Mouse (Mus musculus): ENCODE measurements around the gene Procr. TPM values are rescaled to one million over a fixed set of nuclear protein-coding genes. Genes with fewer than 3 reads are reported as not detected.
"Not testable (repeated sequence)": the region's sequence is repeated elsewhere in the genome, so short reads cannot be mapped to it uniquely, and the experiment has no call there.

The Procr gene
- 71.9 and 78.0 TPM in 2 replicates for total RNA-seq (2017)

DNA sequence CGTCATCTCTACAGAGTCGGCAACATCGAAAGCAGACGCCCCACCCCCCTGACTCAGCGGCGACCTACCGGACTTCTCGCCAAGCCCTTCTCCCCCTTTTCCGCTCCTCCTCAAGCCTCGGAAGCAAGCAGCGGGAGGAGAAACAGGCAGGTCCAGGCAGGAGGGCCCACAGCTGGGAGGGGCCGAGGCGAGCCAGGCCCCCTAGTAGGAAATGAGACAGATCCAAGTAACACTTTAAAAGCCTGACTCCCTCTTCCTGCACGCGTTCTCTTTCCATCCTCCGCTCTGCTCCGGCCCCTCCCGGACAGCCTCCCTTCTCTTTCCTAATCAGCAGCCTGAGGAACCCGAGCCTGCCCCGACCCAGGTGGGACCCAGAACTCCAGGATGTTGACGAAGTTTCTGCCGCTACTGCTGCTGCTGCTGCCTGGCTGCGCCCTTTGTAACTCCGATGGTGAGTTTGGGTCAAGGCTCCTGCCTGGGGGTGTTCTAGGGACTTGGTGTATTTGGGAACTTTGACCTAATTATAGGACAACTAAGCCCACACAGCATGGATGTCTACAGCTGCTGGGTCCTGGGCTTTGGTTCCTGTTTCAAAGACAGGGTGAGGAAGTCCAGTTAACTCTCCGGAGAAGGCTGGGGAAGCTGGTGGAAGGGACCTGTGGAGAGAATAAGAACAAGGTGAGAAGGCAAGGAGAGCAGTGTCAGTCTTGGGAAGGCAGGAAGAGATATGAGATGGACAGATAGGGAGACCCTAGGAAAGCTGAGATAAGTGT lies at the start of gene Procr:
Gene Procr, plus strand, starts transcription at position 104 of the 773 bp plus-strand sequence.
- ATAC-seq (replicated peaks in 1 of 2; ENCODE audit: insufficient read depth in 1 of 2, low FRiP score in 2 of 2, low TSS enrichment in 1 of 2, low read depth in 1 of 2, poor library complexity in 2 of 2, severe bottlenecking in 2 of 2), result peak; percentile 43 to 49

GRCm38 (mm10) chr2:155701399-155701919 lies 49.5 kb upstream of the Procr start:
- ATAC-seq (replicated peaks in 1 of 2; ENCODE audit: insufficient read depth in 1 of 2, low FRiP score in 2 of 2, low TSS enrichment in 1 of 2, low read depth in 1 of 2, poor library complexity in 2 of 2, severe bottlenecking in 2 of 2), result no peak

- ATAC-seq (replicated peaks in 1 of 2; ENCODE audit: insufficient read depth in 1 of 2, low FRiP score in 2 of 2, low TSS enrichment in 1 of 2, low read depth in 1 of 2, poor library complexity in 2 of 2, severe bottlenecking in 2 of 2), result no peak
Observed at GRCm38 (mm10) chr2:155703630-155704029, 47.3 kb upstream of the Procr start.

- no peak for ATAC-seq (replicated peaks in 1 of 2; ENCODE audit: insufficient read depth in 1 of 2, low FRiP score in 2 of 2, low TSS enrichment in 1 of 2, low read depth in 1 of 2, poor library complexity in 2 of 2, severe bottlenecking in 2 of 2)
Observed at GRCm38 (mm10) chr2:155707251-155707650, 43.7 kb upstream of the Procr start.

- peak; percentile 64 to 73; a peak in 2 of 4 replicates for ATAC-seq (replicated peaks in 1 of 2; ENCODE audit: insufficient read depth in 1 of 2, low FRiP score in 2 of 2, low TSS enrichment in 1 of 2, low read depth in 1 of 2, poor library complexity in 2 of 2, severe bottlenecking in 2 of 2)
Observed at GRCm38 (mm10) chr2:155710557-155710956, 40.4 kb upstream of the Procr start.

DNA sequence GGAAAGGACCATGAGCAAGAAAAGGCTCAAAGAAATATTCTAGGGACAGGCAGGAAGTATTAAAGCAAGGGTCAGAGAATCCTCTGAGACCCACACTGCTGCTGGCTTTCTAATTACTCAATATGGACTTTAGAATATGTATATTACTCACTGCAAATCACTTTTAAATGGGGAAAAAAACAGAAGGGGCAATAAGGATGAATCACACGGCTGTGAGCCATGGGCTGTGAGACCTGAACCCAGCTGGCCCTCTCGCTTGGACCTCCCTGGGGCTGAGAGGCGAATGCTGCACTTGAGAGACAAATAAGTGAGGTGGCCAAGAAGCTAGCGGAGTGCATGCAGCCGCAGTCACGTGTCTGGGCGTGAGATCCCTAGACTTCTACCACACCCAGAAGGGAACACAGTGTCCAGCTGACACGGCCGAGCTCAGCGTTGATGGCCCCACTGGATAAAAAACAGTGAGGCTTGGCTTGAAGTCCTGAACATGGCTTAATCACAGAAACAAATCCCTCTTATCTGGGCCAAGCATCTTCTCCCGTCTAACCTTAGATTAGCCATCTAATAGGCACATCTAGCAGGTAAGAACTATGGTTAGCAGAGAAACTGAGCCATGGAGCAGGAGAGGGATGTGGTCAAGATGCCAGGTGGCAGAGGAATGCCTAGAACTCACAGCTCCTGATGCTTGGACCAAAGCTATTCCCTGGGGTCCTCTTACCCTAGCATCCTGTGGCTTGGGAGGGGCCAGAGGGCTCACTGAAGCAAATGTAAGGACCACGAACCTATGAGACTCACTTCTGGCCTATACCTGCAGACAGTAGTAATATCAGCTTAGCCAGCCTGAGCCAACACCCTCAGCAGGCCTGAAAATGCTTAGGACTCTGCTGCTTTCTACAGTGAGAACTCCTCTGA lies 33.6 kb upstream of the Procr start:
- ATAC-seq (replicated peaks in 1 of 2; ENCODE audit: insufficient read depth in 1 of 2, low FRiP score in 2 of 2, low TSS enrichment in 1 of 2, low read depth in 1 of 2, poor library complexity in 2 of 2, severe bottlenecking in 2 of 2), result no peak

GRCm38 (mm10) chr2:155720585-155720984 lies 30.3 kb upstream of the Procr start:
- no peak for ATAC-seq (replicated peaks in 1 of 2; ENCODE audit: insufficient read depth in 1 of 2, low FRiP score in 2 of 2, low TSS enrichment in 1 of 2, low read depth in 1 of 2, poor library complexity in 2 of 2, severe bottlenecking in 2 of 2)

DNA sequence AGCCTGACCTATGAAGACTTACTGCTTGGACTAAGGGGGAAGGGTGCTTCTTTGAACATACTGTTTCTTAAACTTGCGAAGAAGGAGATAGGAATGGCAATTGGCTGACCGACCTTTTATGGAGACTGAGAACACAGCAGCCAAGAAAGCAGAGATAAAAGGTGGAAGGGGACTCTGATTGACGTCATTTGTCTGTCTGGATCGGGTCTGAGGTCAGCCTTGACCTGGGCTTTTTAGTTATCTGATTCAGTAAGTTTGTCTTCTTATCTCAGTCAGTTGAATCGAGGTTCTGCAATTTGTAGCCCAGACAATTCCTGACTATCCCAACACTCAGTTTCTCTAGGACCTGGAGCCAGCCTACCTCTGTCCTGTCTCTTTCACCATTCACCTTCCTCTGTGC lies 26.9 kb upstream of the Procr start:
- no peak for ATAC-seq (replicated peaks in 1 of 2; ENCODE audit: insufficient read depth in 1 of 2, low FRiP score in 2 of 2, low TSS enrichment in 1 of 2, low read depth in 1 of 2, poor library complexity in 2 of 2, severe bottlenecking in 2 of 2)

- ATAC-seq (replicated peaks in 1 of 2; ENCODE audit: insufficient read depth in 1 of 2, low FRiP score in 2 of 2, low TSS enrichment in 1 of 2, low read depth in 1 of 2, poor library complexity in 2 of 2, severe bottlenecking in 2 of 2), result peak; percentile 12 to 54; a peak in 3 of 4 replicates
Observed at GRCm38 (mm10) chr2:155724526-155724925, 26.4 kb upstream of the Procr start.

- no peak for ATAC-seq (replicated peaks in 1 of 2; ENCODE audit: insufficient read depth in 1 of 2, low FRiP score in 2 of 2, low TSS enrichment in 1 of 2, low read depth in 1 of 2, poor library complexity in 2 of 2, severe bottlenecking in 2 of 2)
Observed at GRCm38 (mm10) chr2:155726302-155726701, 24.6 kb upstream of the Procr start.

DNA sequence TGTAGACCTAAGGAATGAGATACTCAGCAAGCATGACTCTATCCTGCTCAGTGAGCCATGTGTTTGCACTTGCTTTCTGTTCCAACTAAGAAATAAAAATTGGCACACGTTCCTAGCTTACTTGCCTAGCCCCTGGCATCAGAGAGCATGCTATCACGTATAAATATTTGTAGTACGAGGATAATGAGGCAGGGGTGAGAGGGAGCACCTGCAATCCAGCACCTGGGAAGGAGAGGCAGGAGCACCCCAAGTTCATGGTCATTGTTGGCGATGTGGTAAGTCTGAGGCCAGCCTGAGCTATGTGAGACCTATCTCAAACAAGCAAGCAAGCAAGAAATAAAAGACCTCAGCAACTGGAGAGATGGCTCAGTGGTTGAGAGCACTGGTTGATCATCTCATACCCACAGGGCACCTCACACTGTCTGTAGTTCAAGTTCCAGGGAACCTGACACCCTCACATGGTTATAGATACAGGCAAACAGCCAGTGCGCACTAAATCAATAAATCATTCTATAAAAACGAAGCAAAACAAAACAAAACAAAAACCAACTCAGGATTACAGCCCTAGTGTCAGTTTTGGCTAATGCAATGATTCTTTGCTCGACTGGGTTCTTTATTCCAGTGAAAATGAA lies 23.0 kb upstream of the Procr start:
- ATAC-seq (replicated peaks in 1 of 2; ENCODE audit: insufficient read depth in 1 of 2, low FRiP score in 2 of 2, low TSS enrichment in 1 of 2, low read depth in 1 of 2, poor library complexity in 2 of 2, severe bottlenecking in 2 of 2), result no peak

DNA sequence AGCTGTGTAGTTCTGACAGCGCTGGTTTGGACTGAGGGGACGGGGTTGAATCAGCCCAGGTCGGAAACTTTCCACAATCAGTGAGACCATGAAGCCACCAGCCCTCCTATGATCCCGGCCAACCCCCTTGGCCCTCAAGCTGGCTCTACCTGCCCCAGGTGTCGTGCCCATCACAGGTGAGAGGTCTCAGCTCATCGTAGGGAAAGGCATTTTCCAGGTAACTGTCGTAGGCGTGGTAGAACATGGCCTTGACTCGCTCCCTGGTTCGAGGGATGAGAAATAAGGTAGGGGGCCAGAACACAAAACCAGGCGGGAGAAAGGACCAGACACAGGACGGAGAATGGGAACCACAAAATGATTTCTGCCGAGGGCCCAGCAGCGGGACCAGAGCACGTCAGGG lies 22.2 kb upstream of the Procr start:
- no peak for ATAC-seq (replicated peaks in 1 of 2; ENCODE audit: insufficient read depth in 1 of 2, low FRiP score in 2 of 2, low TSS enrichment in 1 of 2, low read depth in 1 of 2, poor library complexity in 2 of 2, severe bottlenecking in 2 of 2)

- ATAC-seq (replicated peaks in 1 of 2; ENCODE audit: insufficient read depth in 1 of 2, low FRiP score in 2 of 2, low TSS enrichment in 1 of 2, low read depth in 1 of 2, poor library complexity in 2 of 2, severe bottlenecking in 2 of 2), result peak; percentile 94 to 95
Observed at GRCm38 (mm10) chr2:155729158-155729645, 21.7 kb upstream of the Procr start, which contains the start of gene Edem2. Gene Edem2, minus strand, starts transcription at chr2:155729475.

DNA sequence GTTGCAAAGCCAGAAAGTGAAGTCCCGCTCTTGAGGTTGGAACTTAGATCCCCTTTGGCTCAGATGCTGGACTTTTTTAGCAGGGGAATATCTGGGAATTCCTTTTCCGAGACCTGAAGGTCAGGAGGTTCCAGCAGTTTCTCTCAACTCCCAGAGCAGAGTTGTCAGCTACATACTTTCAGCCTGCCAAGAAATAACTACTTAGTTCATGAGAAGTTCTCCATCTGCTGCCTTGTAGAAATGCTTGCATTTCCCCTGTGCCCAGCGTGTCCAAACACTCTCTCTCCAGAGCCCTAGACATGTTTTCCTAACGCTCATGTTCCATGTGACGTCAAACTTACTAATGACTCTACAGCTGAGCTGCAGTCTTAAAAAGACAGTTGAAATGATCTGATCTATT lies 15.8 kb upstream of the Procr start:
- ATAC-seq (replicated peaks in 1 of 2; ENCODE audit: insufficient read depth in 1 of 2, low FRiP score in 2 of 2, low TSS enrichment in 1 of 2, low read depth in 1 of 2, poor library complexity in 2 of 2, severe bottlenecking in 2 of 2), result no peak

- ATAC-seq (replicated peaks in 1 of 2; ENCODE audit: insufficient read depth in 1 of 2, low FRiP score in 2 of 2, low TSS enrichment in 1 of 2, low read depth in 1 of 2, poor library complexity in 2 of 2, severe bottlenecking in 2 of 2), result not testable (repeated sequence)
Observed at GRCm38 (mm10) chr2:155735766-155736165, 15.2 kb upstream of the Procr start, which contains the start of gene Gm17581. Gene Gm17581, minus strand, starts transcription at chr2:155735866.

DNA sequence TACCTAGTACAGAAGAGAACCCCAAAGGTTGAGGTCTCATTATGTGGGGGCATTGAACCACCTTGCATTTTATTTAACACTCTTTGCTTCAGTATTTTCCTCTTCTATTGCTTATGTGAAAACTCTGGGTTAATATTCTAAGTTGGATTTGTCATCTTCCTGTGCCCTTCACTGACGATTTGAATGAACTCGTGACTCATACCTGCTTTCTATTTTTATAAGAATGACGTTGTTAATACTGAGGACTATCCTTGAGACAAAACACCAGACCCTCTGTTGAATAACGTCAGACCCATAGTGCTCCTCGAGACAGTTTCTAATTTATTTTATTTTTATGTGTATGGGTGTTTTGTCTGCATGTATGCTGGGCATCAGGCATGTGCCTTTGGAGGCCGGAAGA lies 14.0 kb upstream of the Procr start:
- ATAC-seq (replicated peaks in 1 of 2; ENCODE audit: insufficient read depth in 1 of 2, low FRiP score in 2 of 2, low TSS enrichment in 1 of 2, low read depth in 1 of 2, poor library complexity in 2 of 2, severe bottlenecking in 2 of 2), result no peak

- ATAC-seq (replicated peaks in 1 of 2; ENCODE audit: insufficient read depth in 1 of 2, low FRiP score in 2 of 2, low TSS enrichment in 1 of 2, low read depth in 1 of 2, poor library complexity in 2 of 2, severe bottlenecking in 2 of 2), result no peak
Observed at GRCm38 (mm10) chr2:155737803-155738202, 13.1 kb upstream of the Procr start.
